ENCODE assay signal across 11 mouse cellular contexts in genomic region chr7:46719526-46719925, GRCm38 (mm10). TPM values are rescaled to one million over a fixed set of nuclear protein-coding genes. Genes with fewer than 3 reads are reported as not detected.
DNase-seq lines count a peak whose midpoint lies in the region; ATAC-seq and TF ChIP-seq lines count a peak whose summit lies in the region.
"Had no signal": no experiment of that assay in that cellular context is flagged by ENCODE, and none has a peak within 500 bp of the region (broad histone marks: within the 10 kb centered on the region; RNA-seq: fewer than 3 reads in every experiment).

No protein-coding gene starts in this region.

- H3K9ac ChIP-seq in lung, embryonic 14.5 days: no peak overlapping the region

- no peak overlapping the region for H3K4me2 ChIP-seq in lung, embryonic 14.5 days

- peak; percentile 62 to 83 for DNase-seq in heart, adult 18-20 months
- no peak for DNase-seq in heart, embryonic 10.5 days (ENCODE audit: low spot score)
- DNase-seq in adrenal gland, postnatal 14 days: peak; percentile 57
- DNase-seq in gastrocnemius, postnatal 25 days: peak; percentile 70
- peak; percentile 45 for DNase-seq in lung, embryonic 14.5 days
- no peak for DNase-seq in frontal cortex, adult 2 months (ENCODE audit: extremely low spot score in 1 of 2, low spot score in 1 of 2)
- DNase-seq in layer of hippocampus, adult 8-10 months (ENCODE audit: low spot score in 2 of 2): no peak
- DNase-seq in retina, embryonic 14.5 days (ENCODE audit: low spot score): no peak

- peak; percentile 31; the same call in 1 of the 2 replicates for ATAC-seq in lung, embryonic 14.5 days (ENCODE audit: insufficient read depth)

- H3K4me3 ChIP-seq in heart, embryonic 10.5 days: no peak overlapping the region
- no peak overlapping the region for H3K4me3 ChIP-seq in lung, embryonic 14.5 days (ENCODE audit: low read depth, low read length)

- H3K36me3 ChIP-seq in heart, embryonic 10.5 days: no peaks in the 10 kb centered on the region
- no peaks in the 10 kb centered on the region for H3K36me3 ChIP-seq in lung, embryonic 14.5 days (ENCODE audit: insufficient read depth)

- H3K9me3 ChIP-seq in heart, embryonic 10.5 days: no peaks in the 10 kb centered on the region
- no peaks in the 10 kb centered on the region for H3K9me3 ChIP-seq in lung, embryonic 14.5 days (ENCODE audit: low read depth, low read length)

- TF ChIP-seq CTCF in lung, embryonic 14.5 days (IDR thresholded peaks at IDR 0.05; ENCODE audit: low read depth): no peak

- no peaks in the 10 kb centered on the region for H3K4me1 ChIP-seq in heart, embryonic 10.5 days
- 0 out of 2 replicates have a peak, but pooled peaks cover 4% of the 10 kb centered on the region for H3K4me1 ChIP-seq in lung, embryonic 14.5 days (ENCODE audit: insufficient read depth)

- H3K27me3 ChIP-seq in heart, embryonic 10.5 days (ENCODE audit: insufficient read depth, poor library complexity, severe bottlenecking): 0 out of 2 replicates have a peak, but pooled peaks cover 19% of the 10 kb centered on the region
- H3K27me3 ChIP-seq in lung, embryonic 14.5 days (ENCODE audit: insufficient read depth, low read length): no peaks in the 10 kb centered on the region

- 76% methylated on average over 7 of the region's 7 CpGs for WGBS in heart, embryonic 10.5 days
- 47% methylated on average over 7 of the region's 7 CpGs for WGBS in lung, embryonic 14.5 days

- H3K27ac ChIP-seq in heart, embryonic 10.5 days: no peak overlapping the region
- no peak overlapping the region for H3K27ac ChIP-seq in lung, embryonic 14.5 days (ENCODE audit: low read depth)
- H3K27ac ChIP-seq: macrophage had no signal

RNA-seq across cellular contexts. Expression of gene Saa3, which starts 4.0 kb away (rescaled TPM):
- total RNA-seq in heart, adult 18-20 months (2021): 1 to 10 TPM; 1.4 to 1.7 TPM
- polyA plus RNA-seq in heart, embryonic 10.5 days (2016; fragmentation: Nextera tagmentation; extraction: Ambion mirVana): 0.21 TPM in 1 of 2 replicates, not detected in the other
- total RNA-seq in adrenal gland, postnatal 14 days (2021): 1.4 TPM in 2 replicates
- not detected for total RNA-seq in gastrocnemius, postnatal 25 days (2021)
- 0.08 TPM in 1 of 2 replicates, not detected in the other for polyA plus RNA-seq in lung, embryonic 14.5 days (2014; fragmentation: Nextera tagmentation; extraction: Ambion mirVana)
- not detected in 2 replicates for polyA plus RNA-seq in frontal cortex, adult 2 months (2012; rRNA removed)
- not detected for total RNA-seq in layer of hippocampus, adult 8-10 months (2022)

RNA-seq across cellular contexts. Expression of gene Saal1, which starts 9.0 kb away (rescaled TPM):
- 1 to 10 TPM; 3.5 to 5.3 TPM for total RNA-seq in heart, adult 18-20 months (2021)
- polyA plus RNA-seq in heart, embryonic 10.5 days (2016; fragmentation: Nextera tagmentation; extraction: Ambion mirVana): 18.7 and 26.4 TPM in 2 replicates
- total RNA-seq in adrenal gland, postnatal 14 days (2021): 8.3 and 9.9 TPM in 2 replicates
- total RNA-seq in gastrocnemius, postnatal 25 days (2021): 1 to 10 TPM; 2.7 TPM
- 35.8 and 38.6 TPM in 2 replicates for polyA plus RNA-seq in lung, embryonic 14.5 days (2014; fragmentation: Nextera tagmentation; extraction: Ambion mirVana)
- polyA plus RNA-seq in frontal cortex, adult 2 months (2012; rRNA removed): 8.1 and 9.1 TPM in 2 replicates
- 10 to 100 TPM; 10.8 to 12.7 (median 11.2) TPM for total RNA-seq in layer of hippocampus, adult 8-10 months (2022)

RNA-seq across cellular contexts. Expression of gene Saa4, which starts 12.9 kb away (rescaled TPM):
- not detected for total RNA-seq in heart, adult 18-20 months (2021)
- 0.14 TPM in 1 of 2 replicates, not detected in the other for polyA plus RNA-seq in heart, embryonic 10.5 days (2016; fragmentation: Nextera tagmentation; extraction: Ambion mirVana)
- total RNA-seq in adrenal gland, postnatal 14 days (2021): 1.3 and 16.7 TPM in 2 replicates
- total RNA-seq in gastrocnemius, postnatal 25 days (2021): not detected
- polyA plus RNA-seq in lung, embryonic 14.5 days (2014; fragmentation: Nextera tagmentation; extraction: Ambion mirVana): not detected in 2 replicates
- not detected in 2 replicates for polyA plus RNA-seq in frontal cortex, adult 2 months (2012; rRNA removed)
- total RNA-seq in layer of hippocampus, adult 8-10 months (2022): not detected
- polyA plus RNA-seq: forebrain, embryonic 16.5 days; intestine, embryonic 14.5 days; macrophage had no signal

RNA-seq across cellular contexts. Expression of gene Saa1, which starts 23.3 kb away (rescaled TPM):
- total RNA-seq in heart, adult 18-20 months (2021): not detected
- 2.7 TPM in 1 of 2 replicates, not detected in the other for polyA plus RNA-seq in heart, embryonic 10.5 days (2016; fragmentation: Nextera tagmentation; extraction: Ambion mirVana)
- 0.85 TPM in 1 of 2 replicates, not detected in the other for total RNA-seq in adrenal gland, postnatal 14 days (2021)
- not detected for total RNA-seq in gastrocnemius, postnatal 25 days (2021)
- not detected in 2 replicates for polyA plus RNA-seq in lung, embryonic 14.5 days (2014; fragmentation: Nextera tagmentation; extraction: Ambion mirVana)
- polyA plus RNA-seq in frontal cortex, adult 2 months (2012; rRNA removed): not detected in 2 replicates
- total RNA-seq in layer of hippocampus, adult 8-10 months (2022): not detected
- polyA plus RNA-seq: forebrain, embryonic 16.5 days; macrophage had no signal

RNA-seq across cellular contexts. Expression of gene Saa2, which starts 32.1 kb away (rescaled TPM):
- total RNA-seq in heart, adult 18-20 months (2021): not detected
- polyA plus RNA-seq in heart, embryonic 10.5 days (2016; fragmentation: Nextera tagmentation; extraction: Ambion mirVana): 0.32 and 2.5 TPM in 2 replicates
- total RNA-seq in adrenal gland, postnatal 14 days (2021): 0.63 TPM in 1 of 2 replicates, not detected in the other
- total RNA-seq in gastrocnemius, postnatal 25 days (2021): not detected
- not detected in 2 replicates for polyA plus RNA-seq in lung, embryonic 14.5 days (2014; fragmentation: Nextera tagmentation; extraction: Ambion mirVana)
- polyA plus RNA-seq in frontal cortex, adult 2 months (2012; rRNA removed): 0.12 TPM in 1 of 2 replicates, not detected in the other
- not detected for total RNA-seq in layer of hippocampus, adult 8-10 months (2022)
- polyA plus RNA-seq: forebrain, embryonic 16.5 days; macrophage had no signal

Comparison
In these comparisons a context has a peak if more than half of its experiments do, and no peak if none do; other contexts are left out.
1. DNase-seq: peak in heart, adult 18-20 months (2 of 2), adrenal gland, postnatal 14 days (single experiment), gastrocnemius, postnatal 25 days (single experiment) and lung, embryonic 14.5 days (single experiment); none in heart, embryonic 10.5 days (single experiment), frontal cortex, adult 2 months (0 of 2), layer of hippocampus, adult 8-10 months (0 of 2) and retina, embryonic 14.5 days (single experiment).